Mouse (Mus musculus): Measurements from ENCODE around the gene Gpr176. TPM values are rescaled to one million over a fixed set of nuclear protein-coding genes. Genes with fewer than 3 reads are reported as not detected.

Gene Gpr176
- total and polyA plus RNA-seq, 3 experiments: not detected

- no peaks in the 10 kb centered on the region for H3K9me3 ChIP-seq (replicated peaks; ENCODE audit: insufficient read depth, low read length)
- H3K36me3 ChIP-seq (ENCODE audit: control insufficient read depth in 1 of 2, insufficient read depth in 2 of 2, low read length in 2 of 2): no peaks in the 10 kb centered on the region
- TF ChIP-seq ZC3H11A (IDR thresholded peaks at IDR 0.05; ENCODE audit: low read depth, low read length) (no peak), USF1 (IDR thresholded peaks at IDR 0.05; ENCODE audit: low read depth, low read length) (no peak), JUND (IDR thresholded peaks at IDR 0.05; ENCODE audit: low read depth, low read length) (no peak), NRF1 (IDR thresholded peaks at IDR 0.05; ENCODE audit: insufficient read depth, low read depth, low read length, poor library complexity, severe bottlenecking) (no peak), SMC3 (IDR thresholded peaks at IDR 0.05; ENCODE audit: low read depth, low read length) (no peak), MYB (IDR thresholded peaks at IDR 0.05; ENCODE audit: low read depth, low read length) (no peak), POLR2A (IDR thresholded peaks at IDR 0.05; ENCODE audit: control insufficient read depth in 1 of 2, insufficient read depth in 1 of 2, low read depth in 1 of 2, low read length in 2 of 2, poor library complexity in 1 of 2) (no peak), MEF2A (IDR thresholded peaks at IDR 0.05; ENCODE audit: extremely low read depth, insufficient replicate concordance, low read depth, low read length, poor library complexity, severe bottlenecking) (no peak), MYC (IDR thresholded peaks at IDR 0.05; ENCODE audit: low read depth, low read length) (no peak), ZNF384 (IDR thresholded peaks at IDR 0.05; ENCODE audit: low read depth, low read length) (no peak), ELF1 (IDR thresholded peaks at IDR 0.05; ENCODE audit: low read depth, low read length) (no peak), CTCF (IDR thresholded peaks at IDR 0.05 in 2 of 3, conservative IDR thresholded peaks at IDR 0.05 in 1 of 3; ENCODE audit: control insufficient read depth in 1 of 3, insufficient read depth in 1 of 3, low read depth in 2 of 3, low read length in 3 of 3, poor library complexity in 1 of 3, severe bottlenecking in 1 of 3) (no peak), HCFC1 (IDR thresholded peaks at IDR 0.05; ENCODE audit: low read depth, low read length) (no peak), TBP (IDR thresholded peaks at IDR 0.05; ENCODE audit: low read depth, low read length) (no peak), SIN3A (IDR thresholded peaks at IDR 0.05; ENCODE audit: low read length) (no peak), BHLHE40 (IDR thresholded peaks at IDR 0.05; ENCODE audit: borderline replicate concordance, low read depth, low read length) (no peak), ZMIZ1 (IDR thresholded peaks at IDR 0.05; ENCODE audit: low read depth, low read length) (no peak), ZKSCAN1 (IDR thresholded peaks at IDR 0.05; ENCODE audit: low read depth, low read length) (no peak), RCOR1 (IDR thresholded peaks at IDR 0.05; ENCODE audit: low read depth, low read length) (no peak)
- no peak overlapping the region for H3K4me3 ChIP-seq (ENCODE audit: control insufficient read depth in 1 of 2, insufficient read depth in 1 of 2, low read depth in 2 of 2, low read length in 2 of 2)
- H3K79me2 ChIP-seq (ENCODE audit: control insufficient read depth, insufficient read depth, low read length, poor library complexity): no peaks in the 10 kb centered on the region
- DNase-seq (ENCODE audit: low read depth, low spot score): no peak
- H3K9ac ChIP-seq (ENCODE audit: control insufficient read depth, low read depth, low read length, poor library complexity, severe bottlenecking): no peak overlapping the region
- H3K4me1 ChIP-seq (ENCODE audit: control insufficient read depth in 1 of 2, insufficient read depth in 2 of 2, low read length in 2 of 2): no peaks in the 10 kb centered on the region
- H3K27ac ChIP-seq (ENCODE audit: control insufficient read depth, low read depth, low read length): no peak overlapping the region
- H3K27me3 ChIP-seq (ENCODE audit: control insufficient read depth in 1 of 2, insufficient read depth in 2 of 2, low read length in 2 of 2): no peaks in the 10 kb centered on the region; a peak in 2 of 4 replicates
These were observed 19.3 kb downstream of the Gpr176 start for GRCm38 (mm10) chr2:118353916-118354403.

GRCm38 (mm10) chr2:118353498-118353897 lies 19.7 kb downstream of the Gpr176 start:
- H3K4me1 ChIP-seq (ENCODE audit: control insufficient read depth in 1 of 2, insufficient read depth in 2 of 2, low read length in 2 of 2): no peaks in the 10 kb centered on the region
- no peaks in the 10 kb centered on the region for H3K9me3 ChIP-seq (replicated peaks; ENCODE audit: insufficient read depth, low read length)
- no peak overlapping the region for H3K27ac ChIP-seq (ENCODE audit: control insufficient read depth, low read depth, low read length)
- no peak overlapping the region for H3K4me3 ChIP-seq (ENCODE audit: control insufficient read depth in 1 of 2, insufficient read depth in 1 of 2, low read depth in 2 of 2, low read length in 2 of 2)
- TF ChIP-seq TBP (IDR thresholded peaks at IDR 0.05; ENCODE audit: low read depth, low read length) (no peak), UBTF (IDR thresholded peaks at IDR 0.05; ENCODE audit: borderline replicate concordance, insufficient read depth, low read depth, low read length) (no peak), MYB (IDR thresholded peaks at IDR 0.05; ENCODE audit: low read depth, low read length) (no peak), E2F4 (IDR thresholded peaks at IDR 0.05; ENCODE audit: borderline replicate concordance, low read depth, low read length) (no peak), MYC (IDR thresholded peaks at IDR 0.05; ENCODE audit: low read depth, low read length) (no peak)
- no peaks in the 10 kb centered on the region; a peak in 2 of 4 replicates for H3K27me3 ChIP-seq (ENCODE audit: control insufficient read depth in 1 of 2, insufficient read depth in 2 of 2, low read length in 2 of 2)
- no peak overlapping the region for H3K9ac ChIP-seq (ENCODE audit: control insufficient read depth, low read depth, low read length, poor library complexity, severe bottlenecking)
- H3K36me3 ChIP-seq (ENCODE audit: control insufficient read depth in 1 of 2, insufficient read depth in 2 of 2, low read length in 2 of 2): no peaks in the 10 kb centered on the region
- no peaks in the 10 kb centered on the region for H3K79me2 ChIP-seq (ENCODE audit: control insufficient read depth, insufficient read depth, low read length, poor library complexity)
- no peak for DNase-seq (ENCODE audit: low read depth, low spot score)
